Mouse (Mus musculus): ENCODE measurements around the gene Megf8. TPM values are rescaled to one million over a fixed set of nuclear protein-coding genes. Genes with fewer than 3 reads are reported as not detected.

Megf8 gene
- total and polyA plus RNA-seq, 3 experiments, result 21.5 to 31.7 (median 28.9) TPM

- TF ChIP-seq POLR2A (IDR thresholded peaks at IDR 0.05; ENCODE audit: insufficient read depth, low read depth, low read length) (0 out of 2 replicates have a peak, but pooled peaks have one; percentile 7), CTCF (IDR thresholded peaks at IDR 0.05) (peak; percentile 46), EP300 (IDR thresholded peaks at IDR 0.05; ENCODE audit: insufficient read depth, low read depth, low read length) (no peak)
- Histone ChIP-seq H3K27ac (peak within 1 kb of the TSS; percentile 55), H3K79me2 (replicated peaks; ENCODE audit: control insufficient read depth, insufficient read depth, low read length) (no peaks in the 10 kb centered on the region), H3K9ac (ENCODE audit: low read depth, low read length) (peak within 1 kb of the TSS; percentile 81), H3K36me3 (ENCODE audit: control insufficient read depth, insufficient read depth, low read length) (no peaks in the 10 kb centered on the region), H3K4me1 (ENCODE audit: control insufficient read depth, insufficient read depth, low read length) (no peaks in the 10 kb centered on the region), H3K4me3 (peak within 1 kb of the TSS; percentile 73), H3K27me3 (ENCODE audit: control insufficient read depth, insufficient read depth, low read length) (no peaks in the 10 kb centered on the region)
- WGBS, result 1% methylated on average over 52 of the region's 52 CpGs
- intact Hi-C loops (cut with DNase I), result loop anchor here (1.0 kb wide), 1 partner anchor 19 kb away; no protein-coding TSS in a partner anchor
- peak; percentile 74 to 79 for DNase-seq
Measured at GRCm38 (mm10) chr7:25297454-25298325, 19.3 kb upstream of the Megf8 start, which contains the start of gene Pafah1b3. TSS of gene Pafah1b3 (minus strand) at chr7:25297986.

DNA sequence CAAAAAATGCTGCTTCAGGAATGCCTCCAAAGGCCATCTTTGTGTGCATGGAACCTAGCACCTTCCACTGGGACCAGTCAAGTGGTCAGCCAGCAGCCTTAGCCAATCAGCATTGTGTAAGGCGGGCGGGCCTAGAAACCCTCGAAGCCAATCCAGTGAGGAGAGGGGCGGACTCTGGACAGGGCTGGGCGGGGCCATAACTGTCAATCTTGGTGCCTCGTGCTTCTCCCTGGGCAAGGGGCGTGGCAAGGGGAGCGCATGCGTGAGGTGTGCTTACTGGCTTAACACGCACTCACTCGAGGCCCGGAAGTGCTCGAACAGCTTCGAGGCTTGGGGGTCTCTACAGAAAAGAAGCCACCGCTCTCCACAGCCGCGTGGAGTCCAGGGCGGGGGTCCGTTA, 15.9 kb upstream of the Megf8 start, which contains the start of gene Prr19:
Gene Prr19 (plus strand): TSS at position 349 of the 400 bp plus-strand sequence.
- no peaks in the 10 kb centered on the region for H3K79me2 ChIP-seq (replicated peaks; ENCODE audit: control insufficient read depth, insufficient read depth, low read length)
- intact Hi-C loops (cut with DNase I), result no loop called here
- 53% methylated on average over 19 of the region's 19 CpGs for WGBS
- DNase-seq, result no peak
- H3K27ac ChIP-seq, result no peak within 1 kb of the TSS
- no peak within 1 kb of the TSS for H3K9ac ChIP-seq (ENCODE audit: low read depth, low read length)
- H3K4me1 ChIP-seq (ENCODE audit: control insufficient read depth, insufficient read depth, low read length), result no peaks in the 10 kb centered on the region
- H3K36me3 ChIP-seq (ENCODE audit: control insufficient read depth, insufficient read depth, low read length), result no peaks in the 10 kb centered on the region
- no peak within 1 kb of the TSS for H3K4me3 ChIP-seq
- TF ChIP-seq CTCF (IDR thresholded peaks at IDR 0.05) (no peak), EP300 (IDR thresholded peaks at IDR 0.05; ENCODE audit: insufficient read depth, low read depth, low read length) (no peak), POLR2A (IDR thresholded peaks at IDR 0.05; ENCODE audit: insufficient read depth, low read depth, low read length) (no peak)
- no peaks in the 10 kb centered on the region for H3K27me3 ChIP-seq (ENCODE audit: control insufficient read depth, insufficient read depth, low read length)

- WGBS, result 53% methylated on average over 9 of the region's 9 CpGs
- no peak for TF ChIP-seq EP300 (IDR thresholded peaks at IDR 0.05; ENCODE audit: insufficient read depth, low read depth, low read length)
- H3K27me3 ChIP-seq (ENCODE audit: control insufficient read depth, insufficient read depth, low read length), result no peaks in the 10 kb centered on the region
- H3K4me1 ChIP-seq (ENCODE audit: control insufficient read depth, insufficient read depth, low read length), result no peaks in the 10 kb centered on the region
- no peak overlapping the region for H3K4me3 ChIP-seq
- no peak overlapping the region for H3K27ac ChIP-seq
- no peak for DNase-seq
- no peak overlapping the region for H3K9ac ChIP-seq (ENCODE audit: low read depth, low read length)
- intact Hi-C loops (cut with DNase I), result no loop called here
- H3K79me2 ChIP-seq (replicated peaks; ENCODE audit: control insufficient read depth, insufficient read depth, low read length), result no peaks in the 10 kb centered on the region
- no peaks in the 10 kb centered on the region for H3K36me3 ChIP-seq (ENCODE audit: control insufficient read depth, insufficient read depth, low read length)
Measured at GRCm38 (mm10) chr7:25303003-25303684, 13.8 kb upstream of the Megf8 start.

GRCm38 (mm10) chr7:25303685-25304006, 13.3 kb upstream of the Megf8 start:
- WGBS, result 58% methylated on average over 3 of the region's 3 CpGs
- no peak for DNase-seq
- no peak overlapping the region for H3K9ac ChIP-seq (ENCODE audit: low read depth, low read length)
- H3K36me3 ChIP-seq (ENCODE audit: control insufficient read depth, insufficient read depth, low read length), result no peaks in the 10 kb centered on the region
- no peak overlapping the region for H3K4me3 ChIP-seq
- H3K4me1 ChIP-seq (ENCODE audit: control insufficient read depth, insufficient read depth, low read length), result no peaks in the 10 kb centered on the region
- no peak overlapping the region for H3K27ac ChIP-seq
- no peaks in the 10 kb centered on the region; the same call in 1 of the 2 replicates for H3K27me3 ChIP-seq (ENCODE audit: control insufficient read depth, insufficient read depth, low read length)
- intact Hi-C loops (cut with DNase I), result no loop called here
- no peaks in the 10 kb centered on the region for H3K79me2 ChIP-seq (replicated peaks; ENCODE audit: control insufficient read depth, insufficient read depth, low read length)
- no peak for TF ChIP-seq CTCF (IDR thresholded peaks at IDR 0.05)
- no peak for TF ChIP-seq POLR2A (IDR thresholded peaks at IDR 0.05; ENCODE audit: insufficient read depth, low read depth, low read length)
- no peak for TF ChIP-seq EP300 (IDR thresholded peaks at IDR 0.05; ENCODE audit: insufficient read depth, low read depth, low read length)

DNA sequence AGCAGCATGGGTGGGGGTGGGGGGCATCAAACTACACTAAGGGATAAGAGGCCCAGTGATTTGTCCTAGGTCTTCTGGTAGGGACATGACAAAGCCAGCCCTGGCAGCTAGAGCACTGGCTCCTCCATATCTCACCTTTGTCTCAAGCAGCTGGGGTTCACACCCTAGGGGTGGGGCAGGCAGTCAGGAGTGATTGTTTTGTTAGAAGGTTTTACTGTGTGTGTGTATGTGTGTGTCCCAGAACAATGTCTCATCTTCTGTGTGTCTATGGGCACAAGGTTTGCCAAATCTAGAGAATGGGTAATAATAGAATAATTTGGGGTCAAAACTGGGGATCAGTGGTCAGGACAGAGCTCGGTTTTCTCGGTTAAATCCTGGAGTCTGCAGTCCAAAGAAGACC, 11.5 kb upstream of the Megf8 start:
- no peaks in the 10 kb centered on the region for H3K36me3 ChIP-seq (ENCODE audit: control insufficient read depth, insufficient read depth, low read length)
- no peak overlapping the region for H3K4me3 ChIP-seq
- H3K27ac ChIP-seq, result no peak overlapping the region
- no peaks in the 10 kb centered on the region for H3K79me2 ChIP-seq (replicated peaks; ENCODE audit: control insufficient read depth, insufficient read depth, low read length)
- DNase-seq, result no peak
- no peaks in the 10 kb centered on the region for H3K4me1 ChIP-seq (ENCODE audit: control insufficient read depth, insufficient read depth, low read length)
- TF ChIP-seq EP300 (IDR thresholded peaks at IDR 0.05; ENCODE audit: insufficient read depth, low read depth, low read length), result no peak
- no peak for TF ChIP-seq POLR2A (IDR thresholded peaks at IDR 0.05; ENCODE audit: insufficient read depth, low read depth, low read length)
- TF ChIP-seq CTCF (IDR thresholded peaks at IDR 0.05), result no peak
- no peak overlapping the region for H3K9ac ChIP-seq (ENCODE audit: low read depth, low read length)
- intact Hi-C loops (cut with DNase I), result no loop called here
- 2% methylated on average over 2 of the region's 2 CpGs for WGBS
- peaks cover 2% of the 10 kb centered on the region; the same call in 1 of the 2 replicates for H3K27me3 ChIP-seq (ENCODE audit: control insufficient read depth, insufficient read depth, low read length)

Data from heart, adult 2 months (tissue).